Mouse (Mus musculus) right cerebral cortex, adult 18-20 months (tissue): ENCODE data around the gene BC005561.
A peak's percentile ranks its signal among the peaks of the same experiment; 100 is the strongest.
"Not testable (repeated sequence)": the region's sequence is repeated elsewhere in the genome, so short reads cannot be mapped to it uniquely, and the experiment has no call there.

ENCODE experiments used
- DNase-seq: peaks from one replicate; pipeline ENCODE4 v3.0.0; 2022; ENCODE audit warnings: mixed read lengths

Gene BC005561

GRCm38 (mm10) chr5:104508195-104508891 is at the start of gene BC005561:
Gene BC005561 (plus strand): TSS chr5:104508352.
- peak; percentile 88 for DNase-seq

- DNase-seq = peak; percentile 62
These were observed 49.1 kb upstream of the BC005561 start, which contains the start of gene Pkd2 for GRCm38 (mm10) chr5:104458832-104459705. Gene Pkd2 (plus strand): TSS chr5:104459450.

- DNase-seq = peak; percentile 77
These were observed 48.3 kb upstream of the BC005561 start for GRCm38 (mm10) chr5:104459706-104460455.

- no peak for DNase-seq
These were observed 47.7 kb upstream of the BC005561 start for GRCm38 (mm10) chr5:104460456-104460838.

GRCm38 (mm10) chr5:104460856-104461255 is 47.3 kb upstream of the BC005561 start:
- no peak for DNase-seq

- no peak for DNase-seq
These were observed 42.9 kb upstream of the BC005561 start for GRCm38 (mm10) chr5:104465279-104465678.

- DNase-seq = peak; percentile 21
These were observed 42.4 kb upstream of the BC005561 start for GRCm38 (mm10) chr5:104465731-104466130.

GRCm38 (mm10) chr5:104466816-104467215 is 41.3 kb upstream of the BC005561 start:
- DNase-seq = no peak

GRCm38 (mm10) chr5:104468586-104468985 is 39.6 kb upstream of the BC005561 start:
- no peak for DNase-seq

GRCm38 (mm10) chr5:104470981-104471391 is 37.2 kb upstream of the BC005561 start:
- no peak for DNase-seq

- DNase-seq = no peak
These were observed 35.8 kb upstream of the BC005561 start for GRCm38 (mm10) chr5:104472371-104472770.

GRCm38 (mm10) chr5:104480367-104480766 is 27.8 kb upstream of the BC005561 start:
- DNase-seq = no peak

- no peak for DNase-seq
These were observed 25.3 kb upstream of the BC005561 start for GRCm38 (mm10) chr5:104482856-104483255.

- no peak for DNase-seq
These were observed 16.6 kb upstream of the BC005561 start for GRCm38 (mm10) chr5:104491561-104491960.

GRCm38 (mm10) chr5:104504883-104505282 is 3.3 kb upstream of the BC005561 start:
- DNase-seq = no peak

- no peak for DNase-seq
These were observed 340 bp upstream of the BC005561 start for GRCm38 (mm10) chr5:104507829-104508194.

GRCm38 (mm10) chr5:104511211-104511610 is 3.1 kb downstream of the BC005561 start:
- no peak for DNase-seq

- no peak for DNase-seq
These were observed 30.5 kb downstream of the BC005561 start for GRCm38 (mm10) chr5:104538612-104539011.

GRCm38 (mm10) chr5:104539331-104539730 is 31.2 kb downstream of the BC005561 start:
- no peak for DNase-seq

- DNase-seq = not testable (repeated sequence)
These were observed 59.9 kb downstream of the BC005561 start for GRCm38 (mm10) chr5:104568079-104568478.

GRCm38 (mm10) chr5:104570766-104571165 is 62.6 kb downstream of the BC005561 start:
- DNase-seq = peak; percentile 13

- DNase-seq = peak; percentile 94
These were observed 63.2 kb downstream of the BC005561 start for GRCm38 (mm10) chr5:104571282-104571921.
